Mouse (Mus musculus): ENCODE data around the gene Psmb3. TPM values are rescaled to one million over a fixed set of nuclear protein-coding genes. Genes with fewer than 3 reads are reported as not detected.
"Not testable (repeated sequence)": the region's sequence is repeated elsewhere in the genome, so short reads cannot be mapped to it uniquely, and the experiment has no call there.

Psmb3 gene
- total RNA-seq, 2 experiments from 2014 or later, result 193 to 221 TPM

- DNase-seq (ENCODE audit: low spot score in 2 of 2), result no peak
Observed at GRCm38 (mm10) chr11:97714784-97715760, 11.9 kb downstream of the Psmb3 start.

GRCm38 (mm10) chr11:97716021-97716420 is 12.8 kb downstream of the Psmb3 start:
- DNase-seq (ENCODE audit: low spot score in 2 of 2), result no peak

GRCm38 (mm10) chr11:97717369-97718280 is 14.4 kb downstream of the Psmb3 start:
- DNase-seq (ENCODE audit: low spot score in 2 of 2), result no peak

- DNase-seq (ENCODE audit: low spot score in 2 of 2), result no peak
Observed at GRCm38 (mm10) chr11:97718281-97718860, 15.2 kb downstream of the Psmb3 start.

- DNase-seq (ENCODE audit: low spot score in 2 of 2), result no peak
Observed at GRCm38 (mm10) chr11:97719041-97719440, 15.8 kb downstream of the Psmb3 start.

- no peak for DNase-seq (ENCODE audit: low spot score in 2 of 2)
Observed at GRCm38 (mm10) chr11:97721338-97721737, 18.1 kb downstream of the Psmb3 start.

- no peak for DNase-seq (ENCODE audit: low spot score in 2 of 2)
Observed at GRCm38 (mm10) chr11:97723709-97724108, 20.5 kb downstream of the Psmb3 start.

- DNase-seq (ENCODE audit: low spot score in 2 of 2), result no peak
Observed at GRCm38 (mm10) chr11:97728311-97728710, 25.1 kb downstream of the Psmb3 start.

- DNase-seq (ENCODE audit: low spot score in 2 of 2), result no peak
Observed at GRCm38 (mm10) chr11:97728730-97729129, 25.5 kb downstream of the Psmb3 start.

GRCm38 (mm10) chr11:97733689-97734088 is 30.5 kb downstream of the Psmb3 start:
- no peak for DNase-seq (ENCODE audit: low spot score in 2 of 2)

GRCm38 (mm10) chr11:97734810-97735209 is 31.6 kb downstream of the Psmb3 start:
- not testable (repeated sequence) for DNase-seq (ENCODE audit: low spot score in 2 of 2)

GRCm38 (mm10) chr11:97736645-97737044 is 33.4 kb downstream of the Psmb3 start:
- DNase-seq (ENCODE audit: low spot score in 2 of 2), result no peak

- no peak for DNase-seq (ENCODE audit: low spot score in 2 of 2)
Observed at GRCm38 (mm10) chr11:97737600-97737999, 34.4 kb downstream of the Psmb3 start.

GRCm38 (mm10) chr11:97738703-97739102 is 35.5 kb downstream of the Psmb3 start:
- no peak for DNase-seq (ENCODE audit: low spot score in 2 of 2)

- DNase-seq (ENCODE audit: low spot score in 2 of 2), result no peak
Observed at GRCm38 (mm10) chr11:97739155-97739554, 36.0 kb downstream of the Psmb3 start.

GRCm38 (mm10) chr11:97740190-97740589 is 37.0 kb downstream of the Psmb3 start:
- no peak for DNase-seq (ENCODE audit: low spot score in 2 of 2)

- DNase-seq (ENCODE audit: low spot score in 2 of 2), result no peak
Observed at GRCm38 (mm10) chr11:97742157-97742556, 39.0 kb downstream of the Psmb3 start.

GRCm38 (mm10) chr11:97742591-97742990 is 39.4 kb downstream of the Psmb3 start:
- DNase-seq (ENCODE audit: low spot score in 2 of 2), result no peak

GRCm38 (mm10) chr11:97743423-97743822 is 40.2 kb downstream of the Psmb3 start:
- no peak for DNase-seq (ENCODE audit: low spot score in 2 of 2)

- peak in 1 of 2 experiments; percentile 21 for DNase-seq (ENCODE audit: low spot score in 2 of 2)
Observed at GRCm38 (mm10) chr11:97744063-97744717, 41.0 kb downstream of the Psmb3 start, which contains the start of gene Pip4k2b. Gene Pip4k2b (minus strand): TSS chr11:97744704.
